Mouse (Mus musculus) T-helper 1 cell (primary cell): ENCODE measurements around the gene Hsf2bp.

ENCODE experiments used
- in situ Hi-C: fragments of 300-600 bp; cut with MboI, MseI; formaldehyde crosslinking; loops from one replicate; pipeline ENCODE4 v1.15.1; 2025; ENCODE audit warnings: high pct_unique_total_duplicates

The Hsf2bp gene

GRCm38 (mm10) chr17:32031684-32032083 lies 4.5 kb downstream of the Hsf2bp start:
- in situ Hi-C loops: no loop called here

- in situ Hi-C loops: loop anchor here (5.0 kb wide), 1 partner anchor 341 kb away; no protein-coding TSS in a partner anchor
Observed at GRCm38 (mm10) chr17:32028301-32028700, 7.8 kb downstream of the Hsf2bp start.

GRCm38 (mm10) chr17:32027666-32028065 lies 8.5 kb downstream of the Hsf2bp start:
- in situ Hi-C loops: loop anchor here (5.0 kb wide), 1 partner anchor 340 kb away; no protein-coding TSS in a partner anchor

GRCm38 (mm10) chr17:32025386-32025785 lies 10.8 kb downstream of the Hsf2bp start:
- in situ Hi-C loops: loop anchor here (5.0 kb wide), 1 partner anchor 338 kb away; no protein-coding TSS in a partner anchor

GRCm38 (mm10) chr17:32024671-32025073 lies 11.5 kb downstream of the Hsf2bp start:
- in situ Hi-C loops: loop anchor here (5.0 kb wide), 1 partner anchor 337 kb away; no protein-coding TSS in a partner anchor

- in situ Hi-C loops: no loop called here
Observed at GRCm38 (mm10) chr17:32023088-32023487, 13.1 kb downstream of the Hsf2bp start.

GRCm38 (mm10) chr17:32022551-32022950 lies 13.6 kb downstream of the Hsf2bp start:
- in situ Hi-C loops: no loop called here

GRCm38 (mm10) chr17:32021981-32022380 lies 14.2 kb downstream of the Hsf2bp start:
- in situ Hi-C loops: no loop called here

- in situ Hi-C loops: no loop called here
Observed at GRCm38 (mm10) chr17:32018127-32018894, 17.8 kb downstream of the Hsf2bp start.

- in situ Hi-C loops: no loop called here
Observed at GRCm38 (mm10) chr17:32016481-32016880, 19.7 kb downstream of the Hsf2bp start.

- in situ Hi-C loops: no loop called here
Observed at GRCm38 (mm10) chr17:32013659-32014058, 22.5 kb downstream of the Hsf2bp start.

- in situ Hi-C loops: no loop called here
Observed at GRCm38 (mm10) chr17:32012254-32012653, 23.9 kb downstream of the Hsf2bp start.

- in situ Hi-C loops: no loop called here
Observed at GRCm38 (mm10) chr17:32011694-32012093, 24.5 kb downstream of the Hsf2bp start.

GRCm38 (mm10) chr17:32006800-32007199 lies 29.3 kb downstream of the Hsf2bp start:
- in situ Hi-C loops: no loop called here

- in situ Hi-C loops: no loop called here
Observed at GRCm38 (mm10) chr17:32003251-32003650, 32.9 kb downstream of the Hsf2bp start.

GRCm38 (mm10) chr17:31998351-31998750 lies 37.8 kb downstream of the Hsf2bp start:
- in situ Hi-C loops: no loop called here

GRCm38 (mm10) chr17:31996331-31996730 lies 39.8 kb downstream of the Hsf2bp start:
- in situ Hi-C loops: no loop called here

- in situ Hi-C loops: no loop called here
Observed at GRCm38 (mm10) chr17:31995784-31996183, 40.4 kb downstream of the Hsf2bp start.

GRCm38 (mm10) chr17:31994132-31994531 lies 42.0 kb downstream of the Hsf2bp start:
- in situ Hi-C loops: no loop called here

- in situ Hi-C loops: no loop called here
Observed at GRCm38 (mm10) chr17:31993354-31993753, 42.8 kb downstream of the Hsf2bp start.

- in situ Hi-C loops: no loop called here
Observed at GRCm38 (mm10) chr17:31992004-31992403, 44.1 kb downstream of the Hsf2bp start.

GRCm38 (mm10) chr17:31989035-31989434 lies 47.1 kb downstream of the Hsf2bp start:
- in situ Hi-C loops: no loop called here

- in situ Hi-C loops: no loop called here
Observed at GRCm38 (mm10) chr17:31986915-31987314, 49.2 kb downstream of the Hsf2bp start.
